Mouse (Mus musculus): ENCODE results near the gene Leng1.

The Leng1 gene

DNA sequence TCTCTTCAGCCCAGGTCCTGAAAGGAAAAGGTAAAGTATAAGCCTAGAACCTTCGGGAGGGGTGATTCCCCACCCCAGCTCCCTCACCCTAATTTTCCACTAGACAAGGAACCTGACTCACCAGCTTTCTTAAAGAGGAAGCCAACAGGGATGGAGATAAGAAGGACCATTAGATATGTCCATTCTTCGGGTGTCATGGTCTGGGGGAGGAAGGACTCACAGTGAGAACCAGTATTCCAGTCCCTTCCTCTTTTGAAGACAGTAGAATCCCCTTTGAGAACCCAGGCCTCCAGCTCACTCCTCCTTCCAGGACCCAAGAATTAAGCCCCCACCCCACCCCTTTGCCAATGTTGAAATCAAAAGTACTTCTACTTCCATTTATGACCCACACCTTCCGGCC lies 26.3 kb upstream of the Leng1 start:
- no peak for DNase-seq

DNA sequence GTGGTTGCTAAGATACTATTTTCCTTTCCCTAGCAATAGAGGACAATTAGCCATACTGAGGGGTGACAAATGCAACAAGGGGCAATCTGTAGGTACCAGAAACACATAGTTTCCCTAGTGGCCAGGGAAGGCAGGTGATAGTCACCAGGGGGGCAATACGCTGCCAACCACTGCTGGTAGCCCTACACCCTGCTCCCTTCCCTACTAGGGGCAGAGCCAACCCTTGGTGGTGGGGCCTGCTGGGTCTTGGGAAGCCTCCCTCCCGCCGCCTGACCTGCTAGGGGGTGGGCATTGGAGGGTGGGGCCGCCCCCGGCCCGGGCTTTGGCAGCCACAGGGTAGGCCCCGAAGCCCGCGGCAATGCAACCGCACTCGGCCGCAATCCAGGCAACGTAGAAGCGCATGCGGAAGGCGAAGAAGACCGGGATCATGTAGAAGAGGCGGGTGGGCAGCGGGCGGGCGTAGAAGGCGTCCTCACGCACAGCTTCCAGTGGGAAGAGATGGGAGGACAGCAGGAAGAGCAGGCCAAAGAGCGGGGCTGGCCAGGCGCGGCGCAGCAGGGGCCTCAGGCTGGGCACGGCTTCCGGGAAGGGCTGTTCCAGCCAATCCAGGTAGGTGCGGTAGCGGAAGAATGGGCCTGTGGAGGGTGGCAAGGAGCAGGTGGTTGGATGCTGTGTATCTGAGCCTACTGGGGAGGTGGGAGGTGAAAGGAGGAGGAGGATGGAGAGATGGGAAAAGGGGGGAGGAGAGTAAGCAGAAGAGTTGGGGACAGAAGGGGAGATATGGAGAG lies 20.0 kb upstream of the Leng1 start:
- no peak for DNase-seq

DNA sequence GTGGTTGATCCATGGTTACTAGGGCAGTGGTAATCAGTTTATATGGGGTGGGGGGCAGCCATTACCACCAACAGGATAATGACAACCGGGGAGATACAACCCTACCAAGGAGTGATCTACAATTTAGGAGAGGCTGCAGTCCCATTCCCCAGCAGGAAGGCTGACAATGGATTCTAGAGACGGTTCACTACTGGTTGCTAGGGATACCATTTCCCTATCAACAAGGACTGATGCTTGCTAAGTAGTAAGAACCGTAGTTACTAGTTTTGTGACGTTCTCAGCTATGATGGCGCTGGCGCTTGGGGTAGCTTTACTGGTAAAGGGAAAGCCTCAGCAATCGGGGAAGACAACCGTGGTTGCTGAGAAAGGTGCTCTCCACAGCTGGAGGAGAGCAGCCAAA lies 19.1 kb upstream of the Leng1 start:
- no peak for DNase-seq

DNA sequence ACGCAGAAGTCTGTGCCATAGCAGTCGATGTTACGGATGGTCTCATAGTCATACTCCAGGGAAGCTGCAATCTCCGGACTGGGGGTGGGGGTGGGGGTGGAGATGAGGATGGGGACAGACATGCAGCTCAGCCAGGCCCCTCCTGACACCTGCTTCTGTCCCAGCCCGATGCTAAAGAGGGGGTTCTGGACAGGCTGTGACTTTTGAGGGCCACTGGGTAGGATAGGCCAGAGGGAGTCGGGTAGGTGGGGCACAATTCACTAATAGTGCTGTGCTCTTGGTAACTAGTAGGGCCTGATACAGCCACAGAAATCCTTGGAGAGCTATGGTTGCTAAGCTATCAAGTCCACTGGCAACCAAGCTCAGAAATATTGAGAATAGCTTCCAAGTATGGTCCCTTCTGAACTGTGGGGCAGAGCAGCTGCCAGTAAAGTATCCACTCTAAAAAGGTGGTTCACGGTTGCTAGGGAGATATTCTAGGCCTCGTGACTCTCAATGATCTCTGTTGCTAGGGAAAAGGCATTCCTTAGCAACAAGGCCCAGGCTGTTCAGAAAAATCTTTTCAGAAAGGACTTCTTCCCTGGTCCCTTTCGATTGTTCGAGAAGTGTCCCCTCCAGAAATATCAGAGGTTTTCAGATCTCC lies 18.4 kb upstream of the Leng1 start:
- no peak for DNase-seq

DNA sequence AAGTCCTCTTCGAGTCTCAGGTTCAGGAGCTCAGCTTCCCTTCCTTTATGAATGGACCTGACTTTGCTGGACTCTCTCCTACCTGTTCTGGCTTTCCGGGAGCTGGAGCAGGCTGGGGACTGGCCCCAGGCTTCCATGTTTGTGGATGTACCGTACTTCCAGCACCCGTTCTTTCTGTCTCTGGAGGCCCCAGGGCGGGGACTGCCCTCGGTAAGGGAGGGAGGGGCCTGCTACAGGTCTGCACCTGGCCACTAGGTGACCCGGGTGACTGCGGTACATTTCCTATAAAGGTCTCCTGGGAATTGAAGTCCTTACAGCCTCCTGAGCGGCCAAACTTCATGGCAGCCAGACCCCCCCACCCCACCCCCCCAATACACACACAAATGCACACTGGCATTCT lies 11.7 kb upstream of the Leng1 start, which contains the start of gene Tmc4:
Tmc4 (minus strand) TSS at position 212 of the 400 bp plus-strand sequence.
- DNase-seq = no peak

DNA sequence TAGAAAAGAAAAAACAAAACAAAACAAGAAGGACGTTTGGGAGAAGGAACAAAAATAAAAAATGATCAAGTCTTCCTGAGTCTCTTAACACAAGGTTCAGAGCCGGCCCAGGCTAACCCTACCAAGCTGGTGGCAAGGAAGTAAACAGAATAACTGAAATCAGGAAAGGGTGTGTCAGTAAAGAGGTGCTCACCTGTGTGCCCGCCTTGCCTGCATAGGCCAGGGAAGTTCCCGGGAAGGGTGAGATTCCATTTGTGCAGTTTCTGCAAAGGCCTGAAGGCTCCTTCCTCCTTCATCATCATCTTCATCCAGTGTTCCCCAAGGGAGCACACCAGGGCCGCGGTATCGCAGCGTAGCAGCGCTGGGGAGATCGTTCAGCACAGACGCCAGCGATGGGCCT lies 10.7 kb upstream of the Leng1 start:
- DNase-seq = no peak

DNA sequence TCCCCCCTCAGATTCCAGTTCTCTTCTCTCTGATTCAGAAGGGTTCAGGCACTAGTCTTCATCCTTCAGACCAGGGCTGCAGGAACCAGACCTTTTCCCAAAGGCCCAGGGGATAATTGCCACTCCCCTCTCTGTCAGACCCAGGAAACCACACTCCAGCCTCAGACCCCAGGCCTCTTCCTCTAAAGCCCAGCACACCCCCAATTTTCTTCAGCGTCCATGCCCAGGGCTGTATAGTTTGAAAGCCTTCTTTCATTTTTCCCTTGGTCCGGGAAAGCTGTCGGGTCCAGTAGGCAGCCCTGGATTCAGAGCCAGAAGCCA lies 9.5 kb upstream of the Leng1 start:
- DNase-seq = no peak

DNA sequence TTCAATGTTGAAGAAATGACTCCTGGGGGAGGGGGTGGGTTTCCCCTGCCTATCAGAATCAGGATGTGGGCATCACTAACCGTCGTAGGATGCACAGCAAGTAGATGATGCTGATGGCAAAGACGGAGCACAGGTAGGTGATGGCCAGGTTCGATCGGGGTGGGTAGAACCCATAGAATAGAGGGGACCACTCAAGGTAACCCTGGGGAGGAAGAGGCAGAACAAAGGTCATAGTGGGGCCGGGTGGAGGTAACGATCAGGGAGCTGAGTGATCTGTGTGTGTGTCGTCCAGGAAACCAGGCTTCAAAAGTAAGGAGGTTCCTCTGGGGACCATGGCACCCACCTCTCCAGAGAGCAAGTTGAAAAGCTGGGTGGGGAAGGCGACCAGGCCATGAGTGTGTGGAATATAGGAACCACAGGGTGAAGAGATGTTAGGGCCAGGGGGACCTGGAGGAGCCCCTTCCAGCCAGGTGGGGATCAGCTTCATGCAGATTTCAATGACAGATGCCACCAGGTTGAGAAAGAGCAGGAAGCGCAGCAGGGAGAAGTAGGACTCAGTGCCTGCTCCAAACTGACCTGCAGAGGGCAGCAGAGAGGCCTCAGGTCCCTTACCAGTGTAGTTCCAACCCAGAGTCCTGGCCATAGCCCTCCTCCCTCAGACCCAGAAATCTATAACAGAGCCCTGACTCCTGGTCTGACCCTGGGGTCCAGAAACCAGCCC lies 9.0 kb upstream of the Leng1 start:
- peak; percentile 92 for DNase-seq

DNA sequence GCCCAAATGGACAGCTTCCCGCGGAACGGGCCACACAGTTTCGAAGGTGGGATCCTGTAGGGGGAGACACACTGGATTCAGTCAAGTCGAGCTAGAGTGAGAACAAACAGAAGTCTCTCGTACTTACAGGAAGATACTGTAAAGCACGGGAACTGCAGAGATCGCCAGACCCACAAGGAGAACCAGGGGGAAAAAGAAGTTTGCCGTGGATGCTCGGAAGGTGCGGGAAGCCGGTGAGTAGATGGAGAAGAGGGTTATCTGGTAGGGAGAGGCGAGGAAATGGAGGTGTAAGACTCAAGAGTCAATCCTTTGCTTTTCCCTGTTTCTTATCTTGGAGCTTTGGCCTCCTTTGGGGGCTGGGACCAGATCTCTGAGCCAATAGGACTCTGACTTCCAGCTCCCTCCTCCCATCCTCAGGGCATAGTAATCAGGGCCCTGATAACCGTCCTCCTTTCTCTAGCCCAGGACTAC lies 1.3 kb upstream of the Leng1 start:
- DNase-seq = no peak

DNA sequence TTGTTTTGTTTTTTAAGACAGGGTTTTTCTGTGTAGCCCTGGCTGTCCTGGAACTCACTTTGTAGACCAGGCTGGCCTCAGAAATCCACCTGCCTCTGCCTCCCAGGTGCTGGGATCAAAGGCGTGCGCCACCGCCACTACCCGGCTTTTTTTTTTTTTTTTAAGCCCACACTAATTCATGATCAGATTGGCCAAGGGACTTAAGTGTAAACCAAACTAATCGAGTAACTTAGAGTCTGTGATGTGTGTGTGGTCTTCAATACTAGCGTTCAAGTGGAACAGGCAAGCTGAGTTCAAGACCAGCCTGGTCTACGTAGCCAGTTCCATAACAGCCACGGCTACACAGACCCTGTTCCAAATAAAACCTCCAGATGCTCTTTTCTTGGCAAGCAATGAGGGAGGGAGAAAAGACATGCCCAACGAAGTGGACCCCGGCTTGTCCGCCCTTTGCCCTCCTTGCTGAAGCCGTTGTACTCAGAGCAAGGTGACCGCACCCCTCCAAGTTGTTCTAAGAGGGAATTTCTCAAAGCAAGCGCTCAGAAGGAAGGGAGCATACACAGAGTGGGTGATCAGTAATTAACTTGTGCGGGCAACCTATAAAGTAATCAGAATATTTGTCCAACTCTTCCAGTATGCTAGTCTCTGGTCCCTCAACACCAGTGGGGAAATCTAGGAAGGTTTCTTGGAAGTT lies 971 bp downstream of the Leng1 start:
- DNase-seq = no peak

DNA sequence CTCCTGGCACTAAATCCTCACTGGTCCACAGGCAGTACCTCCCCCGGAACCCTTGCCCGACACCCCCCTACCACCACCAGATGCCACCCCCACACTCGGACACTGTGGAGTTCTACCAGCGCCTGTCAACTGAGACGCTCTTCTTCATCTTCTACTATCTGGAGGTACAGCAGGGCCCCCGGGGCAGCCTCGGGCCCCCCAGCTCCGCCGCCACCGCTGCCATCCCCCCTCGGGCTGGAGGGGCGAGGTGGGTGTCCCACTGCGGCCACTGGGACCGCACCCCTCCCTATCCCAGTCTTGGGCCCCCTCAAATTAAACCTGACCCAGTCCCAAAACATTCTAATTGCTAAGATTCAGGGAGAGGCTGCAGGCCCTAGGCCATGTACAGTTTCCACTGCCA lies 7.1 kb downstream of the Leng1 start:
- DNase-seq = no peak

DNA sequence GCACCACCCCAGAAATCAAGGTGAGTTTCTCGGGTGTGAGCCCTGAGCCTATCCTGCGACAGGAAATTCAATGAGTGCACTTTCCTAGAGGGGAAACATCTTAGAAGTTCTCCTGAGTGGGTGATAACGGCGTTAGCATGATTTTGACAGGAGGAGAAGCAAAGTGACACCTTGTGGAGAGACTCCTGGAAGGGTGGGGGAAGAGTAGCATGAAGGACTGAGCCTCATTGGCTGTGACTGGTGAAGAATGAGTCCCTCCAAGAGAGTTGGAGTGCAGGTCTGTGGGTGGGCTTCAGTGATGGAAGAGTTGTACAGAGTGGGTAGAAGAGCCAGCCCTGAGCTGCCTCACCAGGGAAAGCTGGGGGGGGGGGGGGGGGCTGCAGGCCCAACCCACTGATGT lies 8.7 kb downstream of the Leng1 start:
- no peak for DNase-seq

DNA sequence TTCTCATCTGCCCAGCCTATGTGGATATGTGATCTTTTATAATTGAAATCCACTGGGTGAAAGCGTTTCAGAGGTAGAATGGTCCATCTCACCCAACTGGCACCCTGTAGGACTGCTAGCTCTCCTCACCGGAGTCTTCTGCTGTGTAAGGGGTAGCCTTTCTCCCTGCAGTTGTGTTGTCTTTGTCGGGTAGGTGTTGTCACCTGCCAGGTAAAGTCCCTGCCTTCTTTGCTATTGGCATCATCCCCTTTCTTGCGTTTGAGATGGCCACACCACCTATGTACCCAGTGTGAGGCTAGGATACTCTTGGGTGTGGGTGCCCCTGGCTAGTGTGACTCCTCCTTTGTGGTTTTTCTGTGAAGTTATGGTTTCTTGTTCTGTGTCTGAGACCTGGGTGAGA lies 19.0 kb downstream of the Leng1 start:
- DNase-seq = no peak

DNA sequence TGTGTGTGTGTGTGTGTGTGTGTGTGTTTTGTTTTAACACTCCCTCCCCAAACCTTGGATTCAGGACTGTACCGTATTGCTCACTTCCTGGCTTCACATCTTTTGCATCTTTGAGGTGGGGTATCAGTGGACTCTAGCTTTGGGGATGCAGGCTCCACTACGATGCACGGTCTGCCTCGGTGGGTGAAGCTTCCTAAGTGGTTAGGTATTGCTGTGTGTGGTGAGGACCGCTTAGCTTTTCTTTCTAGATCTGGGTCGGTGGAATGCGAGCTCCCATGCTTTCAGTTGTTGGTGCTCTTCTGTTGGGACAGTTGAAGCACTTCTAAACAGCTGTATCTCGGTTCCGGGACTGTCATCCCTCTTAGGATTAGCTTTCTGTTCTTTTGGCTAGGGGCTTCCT lies 19.5 kb downstream of the Leng1 start:
- DNase-seq = no peak

DNA sequence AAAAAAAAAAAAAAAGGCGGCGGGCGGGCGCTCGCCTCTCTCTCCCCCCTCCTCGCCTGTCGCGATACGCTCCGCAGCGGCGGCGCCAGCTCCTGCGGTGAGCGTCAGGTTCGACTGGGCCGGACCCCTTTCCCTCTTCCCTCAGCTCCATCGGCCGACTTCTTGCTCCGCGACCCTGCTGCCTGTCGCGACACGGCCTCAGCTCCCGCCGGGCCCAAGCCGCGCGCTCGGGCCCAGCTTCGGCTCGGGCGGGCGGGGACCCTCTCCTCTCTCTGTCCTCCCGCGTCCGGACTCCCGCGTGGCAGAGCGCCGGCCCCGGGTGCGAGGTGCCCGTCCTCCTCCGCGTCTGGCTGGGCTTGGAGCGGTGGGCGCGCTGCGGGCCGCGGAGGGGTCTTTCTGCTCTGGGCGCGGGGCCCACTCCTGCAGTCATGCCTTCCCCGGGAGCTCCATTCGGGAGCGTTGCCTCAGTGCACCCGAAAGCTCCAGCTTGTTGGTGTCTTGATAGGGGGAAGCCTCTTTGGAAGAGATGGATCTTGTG lies 20.1 kb downstream of the Leng1 start:
- no peak for DNase-seq

DNA sequence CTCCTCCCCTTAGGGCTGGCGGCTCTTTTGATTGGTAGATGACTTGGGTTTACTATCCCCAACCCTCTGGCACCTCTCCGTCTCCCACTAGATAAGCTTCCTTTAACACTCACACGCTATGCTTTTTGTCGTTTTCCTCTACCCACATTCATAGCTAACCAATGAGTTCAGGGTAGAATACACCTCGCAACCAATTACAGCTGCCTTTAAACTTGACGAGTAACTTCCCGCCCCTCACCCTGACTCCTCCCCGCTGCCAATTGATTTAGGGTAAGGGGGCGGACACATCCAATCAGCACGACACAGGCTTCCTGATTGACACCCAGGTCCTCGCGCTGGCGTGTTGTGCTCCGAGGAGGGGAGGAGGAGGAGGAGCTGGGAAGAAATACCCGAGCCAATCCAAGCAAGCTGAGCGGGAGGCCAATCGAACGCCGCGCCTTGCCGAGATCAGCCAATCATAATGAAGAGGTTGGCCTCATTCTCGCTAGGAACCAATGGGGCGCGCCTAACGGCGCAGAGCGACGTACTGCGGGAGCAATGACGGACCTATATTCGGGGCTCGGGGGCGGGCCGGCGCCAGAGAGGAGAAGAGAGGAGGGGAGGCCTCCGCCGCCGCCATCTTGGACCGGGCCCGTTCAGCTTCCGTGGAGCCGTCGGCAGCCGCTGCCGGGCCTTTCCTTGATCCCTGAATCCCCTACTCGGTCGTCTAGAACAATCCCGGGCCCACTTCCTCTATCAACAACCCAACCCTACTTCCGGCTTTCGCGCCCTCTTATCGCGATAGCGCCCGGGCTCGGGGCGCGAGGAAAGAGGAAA lies 20.8 kb downstream of the Leng1 start, which contains the start of gene Cnot3:
Cnot3 (plus strand) TSS at position 597 of the 816 bp plus-strand sequence.
- DNase-seq = peak; percentile 96

DNA sequence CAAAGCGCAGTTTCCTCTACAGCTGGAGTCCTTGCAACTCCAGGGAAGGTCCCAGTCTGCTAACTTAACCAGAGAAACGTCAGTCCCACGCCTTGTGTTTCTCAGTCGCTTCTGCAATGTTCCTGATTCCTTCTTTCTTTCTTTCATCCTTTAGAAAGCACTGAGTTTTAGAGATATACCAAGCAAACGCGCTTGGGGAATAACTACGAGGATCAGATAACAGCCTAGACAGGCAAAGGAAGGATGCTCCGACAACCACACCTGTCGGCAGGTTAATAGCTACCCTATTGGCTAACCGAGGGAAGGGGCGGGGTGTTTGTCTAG lies 21.3 kb downstream of the Leng1 start:
- no peak for DNase-seq

DNA sequence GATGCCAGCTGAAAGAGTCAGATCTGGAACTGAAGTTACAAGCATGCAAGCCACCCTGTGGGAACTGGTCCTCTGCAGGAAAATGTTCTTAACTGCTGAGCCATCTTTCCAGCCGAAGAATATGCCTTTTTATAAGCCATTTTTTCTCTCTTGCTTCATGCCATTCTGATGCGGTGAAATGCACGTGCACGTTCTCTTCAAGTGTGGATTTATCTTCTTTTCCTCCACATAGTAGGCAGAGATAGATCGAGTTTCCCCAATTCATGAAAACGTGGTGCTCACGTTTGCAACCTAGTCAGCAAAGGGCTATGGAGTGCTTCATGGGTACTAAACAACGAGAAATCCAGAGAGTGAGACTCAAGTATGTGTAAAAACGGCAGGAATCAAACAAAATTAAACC lies 21.8 kb downstream of the Leng1 start:
- DNase-seq = no peak

DNA sequence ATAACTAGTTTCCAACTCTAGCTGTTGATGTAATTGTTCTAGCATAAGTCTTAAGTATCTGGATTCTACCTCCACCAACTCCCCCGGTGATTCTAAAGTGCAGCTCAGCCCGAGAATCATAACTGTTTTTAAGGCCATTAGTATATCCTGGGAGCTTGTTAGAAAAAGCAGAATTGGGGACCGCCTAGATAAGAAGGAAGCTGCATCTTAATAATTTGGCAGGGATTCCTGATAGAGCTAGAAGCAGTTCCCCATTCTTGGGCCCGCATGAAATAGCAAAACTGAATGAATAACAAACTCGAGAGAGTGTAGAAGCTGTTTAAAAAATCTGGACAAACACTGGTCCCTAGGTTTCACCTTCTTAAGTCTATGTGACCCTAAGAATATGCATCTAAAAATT lies 22.2 kb downstream of the Leng1 start:
- no peak for DNase-seq

DNA sequence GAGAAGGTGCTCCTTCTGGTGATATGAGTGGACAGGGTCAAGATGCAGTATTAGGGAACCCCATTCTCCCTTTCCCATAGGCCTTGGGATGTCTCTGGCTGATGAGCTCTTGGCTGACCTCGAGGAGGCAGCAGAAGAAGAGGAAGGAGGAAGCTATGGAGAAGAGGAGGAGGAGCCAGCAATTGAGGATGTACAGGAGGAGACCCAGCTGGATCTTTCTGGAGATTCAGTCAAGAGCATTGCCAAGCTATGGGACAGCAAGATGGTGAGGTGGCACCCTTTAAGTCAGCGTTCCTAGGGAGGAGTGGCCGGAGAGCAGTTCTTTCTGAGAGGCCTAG lies 35.2 kb downstream of the Leng1 start:
- DNase-seq = no peak

DNA sequence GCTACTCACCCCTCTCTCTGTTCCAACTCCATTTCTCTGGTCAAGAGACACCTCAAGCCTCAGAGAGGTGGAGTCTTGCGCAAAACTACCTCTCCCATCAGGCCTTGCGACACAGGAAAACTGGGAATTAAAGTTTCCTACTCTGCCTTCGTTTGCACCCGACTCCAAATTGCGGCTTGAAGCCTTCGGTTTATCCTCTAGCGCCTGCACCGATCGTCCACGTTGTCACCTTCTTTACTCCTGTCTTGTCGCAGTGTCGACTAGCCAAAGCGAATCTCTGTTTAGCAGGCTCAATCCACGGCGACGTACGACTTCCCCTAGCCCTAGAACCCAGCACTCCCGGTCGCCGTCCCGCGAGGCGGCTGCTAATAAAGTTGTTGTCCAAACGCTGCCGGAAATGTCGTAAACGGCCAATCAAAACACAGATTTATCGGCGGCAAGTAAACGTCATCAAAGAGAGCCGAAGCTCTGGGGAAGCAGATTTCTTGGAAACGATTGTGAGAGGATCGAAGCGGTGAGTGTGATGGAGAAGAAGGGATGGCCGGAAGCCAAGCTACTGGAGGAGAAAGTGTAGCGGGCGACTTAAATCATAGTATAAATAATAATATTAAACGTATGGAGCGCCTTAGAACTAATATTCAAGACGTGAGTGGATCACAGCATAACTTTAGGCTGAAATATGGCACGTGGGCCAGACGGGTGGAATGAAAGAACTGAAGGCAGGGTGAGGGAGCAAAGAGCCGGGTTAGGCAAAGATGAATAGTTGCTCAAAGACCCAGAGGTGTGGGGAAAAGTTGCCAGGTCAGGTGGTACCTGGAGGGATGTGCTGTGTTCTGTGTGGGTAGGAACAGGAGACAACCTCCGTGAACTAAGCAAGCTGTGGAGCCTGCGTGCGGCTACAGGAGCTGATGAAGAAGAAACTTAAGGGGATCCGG lies 35.8 kb downstream of the Leng1 start, which contains the start of the genes Tfpt and Prpf31:
Tfpt (minus strand) TSS at position 387 of the 935 bp plus-strand sequence.
Prpf31 (plus strand) TSS at position 443 of the 935 bp plus-strand sequence.
- DNase-seq = peak; percentile 81
